Mouse (Mus musculus) forebrain, embryonic 14.5 days (tissue): ENCODE measurements around the gene Gm826. TPM values are rescaled to one million over a fixed set of nuclear protein-coding genes. Genes with fewer than 3 reads are reported as not detected.
A peak's percentile ranks its signal among the peaks of the same experiment; 100 is the strongest.

ENCODE experiments used
- ATAC-seq: fragments of 200-750 bp; cut with Nextera tagmentation; 2 replicates; pipeline ENCODE4 v1.8.0; 2017; ENCODE audit warnings: mild to moderate bottlenecking, moderate library complexity
- DNase-seq: peaks from one replicate; pipeline ENCODE4 v3.0.0-alpha.2; 2015; ENCODE audit warnings: low spot score
- H3K27ac ChIP-seq: fragments of 300-500 bp; sonication (generic); 2 replicates; pipeline ENCODE4 v1.5.1; 2014; ENCODE audit warnings: low read depth, mild to moderate bottlenecking, control low read depth, low read length, moderate library complexity
- H3K27me3 ChIP-seq: fragments of 300-500 bp; sonication (generic); replicated peaks from 2 replicates; pipeline ENCODE4 v1.6.1; 2014; ENCODE audit warnings: low read length, control low read depth, mixed read lengths; ENCODE audit not compliant: control insufficient read depth, insufficient read depth
- H3K36me3 ChIP-seq: fragments of 300-500 bp; sonication (generic); 2 replicates; pipeline ENCODE4 v1.6.1; 2014; ENCODE audit warnings: low read length, control low read depth; ENCODE audit not compliant: control insufficient read depth, insufficient read depth
- H3K4me1 ChIP-seq: fragments of 300-500 bp; sonication (generic); 2 replicates; pipeline ENCODE4 v1.6.1; 2014; ENCODE audit warnings: antibody characterized with exemption, low read length, control low read depth; ENCODE audit not compliant: control insufficient read depth, insufficient read depth
- H3K4me2 ChIP-seq: fragments of 300-500 bp; sonication (generic); 2 replicates; pipeline ENCODE4 v1.6.1; 2014; ENCODE audit warnings: mild to moderate bottlenecking, control low read depth, low read length
- H3K4me3 ChIP-seq: fragments of 300-500 bp; sonication (generic); 2 replicates; pipeline ENCODE4 v1.5.1; 2014; ENCODE audit warnings: low read depth, low read length, control low read depth
- H3K9ac ChIP-seq: fragments of 300-500 bp; sonication (generic); 2 replicates; pipeline ENCODE4 v1.6.1; 2014; ENCODE audit warnings: mild to moderate bottlenecking, low read length, control low read depth, moderate library complexity
- H3K9me3 ChIP-seq: fragments of 300-500 bp; sonication (generic); replicated peaks from 2 replicates; pipeline ENCODE4 v1.6.1; 2016; ENCODE audit warnings: low read length, control low read depth, mixed read lengths; ENCODE audit not compliant: control insufficient read depth
- WGBS: fragments of 180-500 bp; shearing (Covaris S2); extraction: QIAGEN DNeasy Blood & Tissue Kit; methylation state at CpG from one replicate; pipeline ENCODE4 v1.1.7; 2014; 5-methylcytosine and 5-hydroxymethylcytosine counted together
- polyA plus RNA-seq: library from polyadenylated mRNA; unstranded; fragments of >200 nt; fragmentation: Nextera tagmentation; extraction: Ambion mirVana; gene quantifications from 2 replicates; pipeline ENCODE4 v1.2.1, GENCODE M21; 2014

Gm826 gene
- polyA plus RNA-seq, 1 experiment from 2014 or later, result not detected

- no peak overlapping the region for H3K9ac ChIP-seq
- no peak overlapping the region for H3K4me2 ChIP-seq
- H3K36me3 ChIP-seq, result no peaks in the 10 kb centered on the region
- no peak for DNase-seq
- no peak overlapping the region for H3K4me3 ChIP-seq
- WGBS, result 64% methylated on average over 4 of the region's 4 CpGs
- H3K9me3 ChIP-seq, result no peaks in the 10 kb centered on the region
- no peak overlapping the region for H3K27ac ChIP-seq
- H3K27me3 ChIP-seq, result peaks cover 39% of the 10 kb centered on the region
- no peaks in the 10 kb centered on the region for H3K4me1 ChIP-seq
- peak; percentile 37; the same call in 1 of the 2 replicates for ATAC-seq
Measured at GRCm38 (mm10) chr2:160357442-160357841, 23.5 kb upstream of the Gm826 start.

GRCm38 (mm10) chr2:160356132-160356531 lies 22.2 kb upstream of the Gm826 start:
- peaks cover 26% of the 10 kb centered on the region for H3K27me3 ChIP-seq
- 54% methylated on average over 5 of the region's 5 CpGs for WGBS

GRCm38 (mm10) chr2:160354319-160354718 lies 20.4 kb upstream of the Gm826 start:
- WGBS, result 66% methylated on average over 2 of the region's 2 CpGs
- no peak overlapping the region for H3K4me2 ChIP-seq
- no peaks in the 10 kb centered on the region for H3K4me1 ChIP-seq
- no peak overlapping the region for H3K9ac ChIP-seq
- no peak for DNase-seq
- H3K4me3 ChIP-seq, result no peak overlapping the region
- no peak for ATAC-seq
- H3K9me3 ChIP-seq, result no peaks in the 10 kb centered on the region
- peaks cover 8% of the 10 kb centered on the region; the same call in 1 of the 2 replicates for H3K27me3 ChIP-seq
- no peaks in the 10 kb centered on the region for H3K36me3 ChIP-seq
- no peak overlapping the region for H3K27ac ChIP-seq

More at GRCm38 (mm10) chr2:160356132-160356531, 22.2 kb upstream of the Gm826 start:
- H3K4me2 ChIP-seq, result no peak overlapping the region
- DNase-seq, result no peak
- ATAC-seq, result no peak
- H3K36me3 ChIP-seq, result no peaks in the 10 kb centered on the region
- no peak overlapping the region for H3K9ac ChIP-seq
- H3K27ac ChIP-seq, result no peak overlapping the region
- H3K4me1 ChIP-seq, result no peaks in the 10 kb centered on the region
- H3K4me3 ChIP-seq, result no peak overlapping the region
- no peaks in the 10 kb centered on the region for H3K9me3 ChIP-seq

GRCm38 (mm10) chr2:160353581-160353980 lies 19.6 kb upstream of the Gm826 start:
- Histone ChIP-seq H3K9me3 (no peaks in the 10 kb centered on the region), H3K27me3 (peaks cover 4% of the 10 kb centered on the region; the same call in 1 of the 2 replicates), H3K4me1 (no peaks in the 10 kb centered on the region), H3K27ac (no peak overlapping the region), H3K4me3 (no peak overlapping the region), H3K9ac (no peak overlapping the region), H3K4me2 (no peak overlapping the region), H3K36me3 (no peaks in the 10 kb centered on the region)
- ATAC-seq (no peak), DNase-seq (no peak)
- 92% methylated on average over 2 of the region's 2 CpGs for WGBS

- H3K27me3 ChIP-seq, result no peaks in the 10 kb centered on the region
- H3K27ac ChIP-seq, result no peak overlapping the region
- DNase-seq (no peak), ATAC-seq (no peak)
- H3K9me3 ChIP-seq, result no peaks in the 10 kb centered on the region
- H3K9ac ChIP-seq, result no peak overlapping the region
- no peak overlapping the region for H3K4me2 ChIP-seq
- no peaks in the 10 kb centered on the region for H3K4me1 ChIP-seq
- no peak overlapping the region for H3K4me3 ChIP-seq
- H3K36me3 ChIP-seq, result no peaks in the 10 kb centered on the region
- WGBS, result 37% methylated on average over 8 of the region's 8 CpGs
Measured at GRCm38 (mm10) chr2:160351038-160351574, 17.1 kb upstream of the Gm826 start.

GRCm38 (mm10) chr2:160349578-160349977 lies 15.6 kb upstream of the Gm826 start:
- H3K27ac ChIP-seq, result no peak overlapping the region
- H3K4me3 ChIP-seq, result no peak overlapping the region
- DNase-seq (no peak), ATAC-seq (no peak)
- no peaks in the 10 kb centered on the region for H3K9me3 ChIP-seq
- no peaks in the 10 kb centered on the region for H3K4me1 ChIP-seq
- no peak overlapping the region for H3K4me2 ChIP-seq
- no peaks in the 10 kb centered on the region for H3K27me3 ChIP-seq
- H3K9ac ChIP-seq, result no peak overlapping the region
- 80% methylated on average over 4 of the region's 4 CpGs for WGBS
- H3K36me3 ChIP-seq, result no peaks in the 10 kb centered on the region

- Histone ChIP-seq H3K27ac (no peak overlapping the region), H3K4me3 (no peak overlapping the region), H3K36me3 (no peaks in the 10 kb centered on the region), H3K9me3 (no peaks in the 10 kb centered on the region), H3K4me2 (no peak overlapping the region), H3K27me3 (no peaks in the 10 kb centered on the region), H3K4me1 (no peaks in the 10 kb centered on the region), H3K9ac (no peak overlapping the region)
- DNase-seq (no peak), ATAC-seq (no peak)
- WGBS, result 30% methylated on average over 7 of the region's 7 CpGs
Measured at GRCm38 (mm10) chr2:160348796-160349195, 14.8 kb upstream of the Gm826 start.

GRCm38 (mm10) chr2:160348072-160348604 lies 14.2 kb upstream of the Gm826 start:
- Histone ChIP-seq H3K4me2 (no peak overlapping the region), H3K4me3 (no peak overlapping the region), H3K4me1 (no peaks in the 10 kb centered on the region), H3K27ac (no peak overlapping the region), H3K9me3 (no peaks in the 10 kb centered on the region), H3K27me3 (no peaks in the 10 kb centered on the region), H3K9ac (no peak overlapping the region), H3K36me3 (no peaks in the 10 kb centered on the region)
- no peak for ATAC-seq
- WGBS, result 75% methylated on average over 4 of the region's 4 CpGs
- DNase-seq, result no peak

GRCm38 (mm10) chr2:160345644-160346043 lies 11.7 kb upstream of the Gm826 start:
- Histone ChIP-seq H3K4me3 (no peak overlapping the region), H3K36me3 (no peaks in the 10 kb centered on the region), H3K9me3 (no peaks in the 10 kb centered on the region), H3K27me3 (no peaks in the 10 kb centered on the region), H3K9ac (no peak overlapping the region), H3K27ac (no peak overlapping the region), H3K4me1 (no peaks in the 10 kb centered on the region), H3K4me2 (no peak overlapping the region)
- DNase-seq (no peak), ATAC-seq (no peak)
